11 mouse cellular contexts compared by ENCODE assay signal in genomic region chr11:99146558-99146957, GRCm38 (mm10). TPM values are rescaled to one million over a fixed set of nuclear protein-coding genes. Genes with fewer than 3 reads are reported as not detected.
DNase-seq lines count a peak whose midpoint lies in the region; ATAC-seq and TF ChIP-seq lines count a peak whose summit lies in the region.
"Had no signal": no experiment of that assay in that cellular context is flagged by ENCODE, and none has a peak within 500 bp of the region (broad histone marks: within the 10 kb centered on the region; RNA-seq: fewer than 3 reads in every experiment).

No protein-coding gene starts in this region.

- TF ChIP-seq CTCF in liver, postnatal 0 days (IDR thresholded peaks at IDR 0.05; ENCODE audit: low read depth) = no peak

- peaks cover 4% of the 10 kb centered on the region for H3K27me3 ChIP-seq in heart, embryonic 11.5 days (ENCODE audit: control insufficient read depth, insufficient read depth, low read length)
- peaks cover 11% of the 10 kb centered on the region for H3K27me3 ChIP-seq in liver, embryonic 11.5 days (replicated peaks; ENCODE audit: control insufficient read depth, insufficient read depth, low read length)
- H3K27me3 ChIP-seq in liver, postnatal 0 days (ENCODE audit: insufficient read depth, low read length) = no peaks in the 10 kb centered on the region
- H3K27me3 ChIP-seq in embryonic facial prominence, embryonic 10.5 days (replicated peaks; ENCODE audit: low read depth, poor library complexity, severe bottlenecking) = 0 out of 2 replicates have a peak, but pooled peaks cover 5% of the 10 kb centered on the region
- peaks cover 9% of the 10 kb centered on the region; the same call in 1 of the 2 replicates for H3K27me3 ChIP-seq in limb, embryonic 10.5 days (ENCODE audit: low read depth, poor library complexity, severe bottlenecking)
- H3K27me3 ChIP-seq: midbrain, embryonic 12.5 days had no signal

- H3K4me2 ChIP-seq in heart, embryonic 11.5 days = no peak overlapping the region
- H3K4me2 ChIP-seq in liver, embryonic 11.5 days = no peak overlapping the region
- no peak overlapping the region for H3K4me2 ChIP-seq in liver, postnatal 0 days (ENCODE audit: low read depth, low read length)
- H3K4me2 ChIP-seq: midbrain, embryonic 12.5 days had no signal

- 58% methylated on average over 6 of the region's 6 CpGs for WGBS in heart, embryonic 11.5 days (ENCODE audit: insufficient replicate concordance)
- WGBS in liver, embryonic 11.5 days = 59% methylated on average over 6 of the region's 6 CpGs
- WGBS in liver, postnatal 0 days (ENCODE audit: insufficient replicate concordance) = 69% methylated on average over 6 of the region's 6 CpGs
- WGBS in embryonic facial prominence, embryonic 10.5 days = 82% methylated on average over 6 of the region's 6 CpGs
- 69% methylated on average over 6 of the region's 6 CpGs for WGBS in limb, embryonic 10.5 days

- no peaks in the 10 kb centered on the region for H3K36me3 ChIP-seq in heart, embryonic 11.5 days (ENCODE audit: control insufficient read depth, insufficient read depth, low read length)
- H3K36me3 ChIP-seq in liver, embryonic 11.5 days (ENCODE audit: control insufficient read depth, insufficient read depth, low read length) = no peaks in the 10 kb centered on the region
- H3K36me3 ChIP-seq in liver, postnatal 0 days (replicated peaks; ENCODE audit: insufficient read depth, low read length) = no peaks in the 10 kb centered on the region
- no peaks in the 10 kb centered on the region for H3K36me3 ChIP-seq in embryonic facial prominence, embryonic 10.5 days (replicated peaks)
- H3K36me3 ChIP-seq in limb, embryonic 10.5 days = 0 out of 2 replicates have a peak, but pooled peaks cover 2% of the 10 kb centered on the region
- H3K36me3 ChIP-seq: midbrain, embryonic 12.5 days had no signal

- H3K9me3 ChIP-seq in heart, embryonic 11.5 days (replicated peaks; ENCODE audit: control insufficient read depth, low read length) = no peaks in the 10 kb centered on the region
- no peaks in the 10 kb centered on the region for H3K9me3 ChIP-seq in liver, embryonic 11.5 days (ENCODE audit: control insufficient read depth, low read length)
- no peaks in the 10 kb centered on the region for H3K9me3 ChIP-seq in liver, postnatal 0 days (ENCODE audit: low read length)
- H3K9me3 ChIP-seq in embryonic facial prominence, embryonic 10.5 days = no peaks in the 10 kb centered on the region
- H3K9me3 ChIP-seq in limb, embryonic 10.5 days (replicated peaks) = no peaks in the 10 kb centered on the region
- H3K9me3 ChIP-seq: midbrain, embryonic 12.5 days had no signal

- no peak overlapping the region for H3K4me3 ChIP-seq in heart, embryonic 11.5 days (ENCODE audit: low read depth, low read length)
- no peak overlapping the region for H3K4me3 ChIP-seq in liver, embryonic 11.5 days (ENCODE audit: low read depth, low read length)
- no peak overlapping the region for H3K4me3 ChIP-seq in liver, postnatal 0 days (ENCODE audit: low read depth, low read length)
- no peak overlapping the region for H3K4me3 ChIP-seq in embryonic facial prominence, embryonic 10.5 days
- H3K4me3 ChIP-seq in limb, embryonic 10.5 days = no peak overlapping the region
- H3K4me3 ChIP-seq: midbrain, embryonic 12.5 days had no signal

- no peak for DNase-seq in heart, adult 18-20 months
- DNase-seq in liver, embryonic 11.5 days (ENCODE audit: low spot score) = no peak
- DNase-seq in liver, postnatal 0 days = no peak
- no peak for DNase-seq in embryonic facial prominence, embryonic 10.5 days (ENCODE audit: low spot score)
- DNase-seq in limb, embryonic 10.5 days (ENCODE audit: low spot score) = no peak
- no peak for DNase-seq in frontal cortex, postnatal 14 days (ENCODE audit: low spot score in 2 of 2)
- DNase-seq: adrenal gland, postnatal 10 days; cerebellum, adult 11 months had no signal

- ATAC-seq in heart, embryonic 11.5 days (replicated peaks; ENCODE audit: insufficient number of reproducible peaks, low FRiP score, low TSS enrichment) = no peak
- ATAC-seq in liver, embryonic 11.5 days (replicated peaks; ENCODE audit: low FRiP score) = no peak
- no peak for ATAC-seq in liver, postnatal 0 days
- no peak for ATAC-seq in cerebellum, adult (ENCODE audit: insufficient number of reproducible peaks, low FRiP score, low TSS enrichment)

- no peak for TF ChIP-seq EP300 in liver, postnatal 0 days (IDR thresholded peaks at IDR 0.05; ENCODE audit: low read depth)

- H3K4me1 ChIP-seq in heart, embryonic 11.5 days (ENCODE audit: control insufficient read depth, insufficient read depth, low read length) = peaks cover 45% of the 10 kb centered on the region
- peaks cover 55% of the 10 kb centered on the region for H3K4me1 ChIP-seq in liver, embryonic 11.5 days (replicated peaks; ENCODE audit: control insufficient read depth, insufficient read depth, low read length)
- H3K4me1 ChIP-seq in liver, postnatal 0 days (ENCODE audit: insufficient read depth) = peaks cover 31% of the 10 kb centered on the region
- peaks cover 90% of the 10 kb centered on the region for H3K4me1 ChIP-seq in embryonic facial prominence, embryonic 10.5 days
- peaks cover 97% of the 10 kb centered on the region for H3K4me1 ChIP-seq in limb, embryonic 10.5 days

- H3K27ac ChIP-seq in heart, embryonic 11.5 days (ENCODE audit: low read depth, low read length) = peak overlapping the region; percentile 89; the same call in 1 of the 2 replicates
- H3K27ac ChIP-seq in liver, embryonic 11.5 days (ENCODE audit: low read depth, low read length) = peak overlapping the region; percentile 81
- H3K27ac ChIP-seq in liver, postnatal 0 days (ENCODE audit: low read depth) = no peak overlapping the region
- H3K27ac ChIP-seq in embryonic facial prominence, embryonic 10.5 days (replicated peaks) = peak overlapping the region; percentile 90
- H3K27ac ChIP-seq in limb, embryonic 10.5 days = peak overlapping the region; percentile 94

- no peak overlapping the region for H3K9ac ChIP-seq in heart, embryonic 11.5 days (ENCODE audit: low read depth, low read length)
- no peak overlapping the region for H3K9ac ChIP-seq in liver, embryonic 11.5 days (ENCODE audit: low read depth, low read length)
- no peak overlapping the region for H3K9ac ChIP-seq in liver, postnatal 0 days (replicated peaks)
- H3K9ac ChIP-seq: midbrain, embryonic 12.5 days had no signal

RNA-seq across cellular contexts. Expression of gene Ccr7, which starts 8.3 kb away (rescaled TPM):
- polyA plus RNA-seq in heart, embryonic 11.5 days (2014; fragmentation: Nextera tagmentation; extraction: Ambion mirVana) = 0.21 and 0.36 TPM in 2 replicates
- 1 to 10 TPM in 1 of 2 experiments, under 1 TPM in 1; 0.30 to 2.8 TPM for total RNA-seq in heart, adult 18-20 months (2021)
- 0.36 and 0.58 TPM in 2 replicates for polyA plus RNA-seq in liver, embryonic 11.5 days (2014; fragmentation: Nextera tagmentation; extraction: Ambion mirVana)
- 1.5 and 1.6 TPM in 2 replicates for polyA plus RNA-seq in liver, postnatal 0 days (2015; fragmentation: Nextera tagmentation; extraction: Ambion mirVana)
- polyA plus RNA-seq in embryonic facial prominence, embryonic 10.5 days (2016; fragmentation: Nextera tagmentation; extraction: Ambion mirVana) = 0.50 and 0.78 TPM in 2 replicates
- polyA plus RNA-seq in limb, embryonic 10.5 days (2016; fragmentation: Nextera tagmentation; extraction: Ambion mirVana) = 0.82 and 1.3 TPM in 2 replicates

RNA-seq across cellular contexts. Expression of gene Tns4, which starts 57.5 kb away (rescaled TPM):
- polyA plus RNA-seq in heart, embryonic 11.5 days (2014; fragmentation: Nextera tagmentation; extraction: Ambion mirVana) = 0.13 TPM in 1 of 2 replicates, not detected in the other
- under 1 TPM; 0.07 to 0.18 TPM for total RNA-seq in heart, adult 18-20 months (2021)
- 0.21 TPM in 1 of 2 replicates, not detected in the other for polyA plus RNA-seq in liver, embryonic 11.5 days (2014; fragmentation: Nextera tagmentation; extraction: Ambion mirVana)
- polyA plus RNA-seq in liver, postnatal 0 days (2015; fragmentation: Nextera tagmentation; extraction: Ambion mirVana) = 0.25 and 0.31 TPM in 2 replicates
- polyA plus RNA-seq in embryonic facial prominence, embryonic 10.5 days (2016; fragmentation: Nextera tagmentation; extraction: Ambion mirVana) = 0.96 and 1.0 TPM in 2 replicates
- polyA plus RNA-seq in limb, embryonic 10.5 days (2016; fragmentation: Nextera tagmentation; extraction: Ambion mirVana) = 0.74 and 1.4 TPM in 2 replicates
